Mouse (Mus musculus) kidney, adult 2 months (tissue): ENCODE measurements at regions not wholly inside any gene's neighbourhood (a gene's known extent, or its start where the extent isn't known, plus 50 kb on each side); places are given as distances from the start of the nearest gene placed in this dataset.

Source experiments
- CTCF ChIP-seq: fragments of 200-500 bp; conservative IDR thresholded peaks from 2 replicates; pipeline ENCODE4 v1.5.1; 2011; ENCODE audit warnings: low read depth, mild to moderate bottlenecking, control low read depth, low read length, moderate library complexity, mixed read lengths; ENCODE audit not compliant: insufficient read depth, insufficient read length
- POLR2A ChIP-seq: fragments of 200-500 bp; IDR thresholded peaks from one replicate; pipeline ENCODE4 v1.6.1; 2011; ENCODE audit warnings: low read depth, low read length, control low read depth

- TF ChIP-seq CTCF (no peak), POLR2A (no peak)
These were observed 60.2 kb upstream of the Gm10295 start for GRCm38 (mm10) chr7:71411293-71412011.
